Mouse (Mus musculus): Measurements from ENCODE around the gene Dusp27. TPM values are rescaled to one million over a fixed set of nuclear protein-coding genes. Genes with fewer than 3 reads are reported as not detected.

Gene Dusp27
- polyA plus RNA-seq, 1 experiment from 2014 or later: 1.3 TPM

DNA sequence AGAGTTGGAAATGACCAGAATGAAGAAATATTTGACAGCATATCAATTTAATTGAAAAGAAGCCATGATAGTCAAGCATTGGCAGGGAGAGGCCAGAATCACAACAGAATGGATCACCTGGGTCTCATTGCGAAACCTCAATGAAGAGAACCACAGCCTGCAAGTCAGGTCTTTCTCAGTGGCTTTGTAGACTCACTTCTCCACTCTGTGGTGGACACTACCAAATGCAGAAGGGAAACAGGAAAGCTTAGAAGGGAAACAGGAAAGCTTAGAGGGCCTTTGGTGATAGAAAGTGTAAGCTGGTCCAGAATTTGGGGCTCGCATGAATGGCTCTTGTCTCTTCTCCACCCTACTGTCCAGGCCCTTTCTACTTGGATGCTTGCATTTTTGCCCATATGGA, 29.6 kb downstream of the Dusp27 start:
- Histone ChIP-seq H3K36me3 (ENCODE audit: control insufficient read depth, insufficient read depth, low read length) (no peaks in the 10 kb centered on the region), H3K9me3 (replicated peaks; ENCODE audit: control insufficient read depth, low read length, poor library complexity, severe bottlenecking) (no peaks in the 10 kb centered on the region), H3K4me1 (ENCODE audit: control insufficient read depth, insufficient read depth, low read length) (0 out of 2 replicates have a peak, but pooled peaks cover 2% of the 10 kb centered on the region), H3K27me3 (ENCODE audit: control insufficient read depth, insufficient read depth, low read depth, low read length) (no peaks in the 10 kb centered on the region), H3K4me2 (ENCODE audit: low read length) (no peak overlapping the region), H3K27ac (ENCODE audit: low read length) (no peak overlapping the region), H3K9ac (ENCODE audit: low read depth, low read length) (no peak overlapping the region), H3K4me3 (ENCODE audit: low read depth, low read length) (no peak overlapping the region)
- WGBS: 100% methylated on average over 2 of the region's 2 CpGs
- ATAC-seq: no peak

DNA sequence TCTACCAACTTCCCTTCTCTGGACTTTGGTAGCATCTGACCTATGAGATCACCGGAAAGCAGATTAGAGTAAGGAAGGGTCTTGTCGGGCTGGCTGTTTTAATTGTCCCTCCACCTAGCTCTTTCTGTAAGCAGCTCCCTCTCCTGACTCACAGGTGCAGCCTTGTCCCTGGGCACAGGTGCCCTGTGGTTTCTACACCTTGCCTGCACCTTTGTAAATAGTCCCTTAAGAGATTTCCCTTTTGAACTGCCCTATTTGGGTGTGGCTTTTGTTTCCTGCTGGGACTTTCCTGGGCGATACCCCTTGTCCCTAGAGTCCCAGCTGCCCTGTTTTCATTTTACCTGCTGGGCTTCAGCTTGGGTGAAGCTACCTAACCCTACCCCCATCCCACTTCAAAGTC, 33.3 kb downstream of the Dusp27 start:
- Histone ChIP-seq H3K36me3 (ENCODE audit: control insufficient read depth, insufficient read depth, low read length) (no peaks in the 10 kb centered on the region), H3K4me2 (ENCODE audit: low read length) (no peak overlapping the region), H3K9ac (ENCODE audit: low read depth, low read length) (no peak overlapping the region), H3K27me3 (ENCODE audit: control insufficient read depth, insufficient read depth, low read depth, low read length) (no peaks in the 10 kb centered on the region), H3K27ac (ENCODE audit: low read length) (no peak overlapping the region), H3K9me3 (replicated peaks; ENCODE audit: control insufficient read depth, low read length, poor library complexity, severe bottlenecking) (no peaks in the 10 kb centered on the region), H3K4me3 (ENCODE audit: low read depth, low read length) (no peak overlapping the region), H3K4me1 (ENCODE audit: control insufficient read depth, insufficient read depth, low read length) (no peaks in the 10 kb centered on the region)
- WGBS: 91% methylated on average over 3 of the region's 3 CpGs
- ATAC-seq: no peak

DNA sequence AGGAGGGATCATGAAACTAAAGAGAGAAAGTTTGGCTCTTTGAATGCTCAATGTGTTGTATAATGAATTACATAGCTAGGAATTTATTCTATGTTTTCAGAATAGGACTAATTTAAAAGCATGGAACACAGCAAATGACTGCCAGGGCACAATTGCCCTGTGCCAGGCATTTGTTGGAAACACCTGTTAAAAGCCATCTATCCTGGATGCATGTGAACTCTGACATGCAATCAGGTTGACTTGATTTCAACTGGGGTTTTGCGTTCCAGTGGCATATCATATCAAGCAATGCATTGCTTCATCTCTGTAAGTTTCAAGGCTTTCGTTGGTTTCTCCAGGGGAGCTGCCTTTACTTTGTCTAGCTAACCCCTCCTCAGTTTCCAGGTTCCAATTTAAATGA, 37.4 kb downstream of the Dusp27 start:
- Histone ChIP-seq H3K9ac (ENCODE audit: low read depth, low read length) (no peak overlapping the region), H3K36me3 (ENCODE audit: control insufficient read depth, insufficient read depth, low read length) (no peaks in the 10 kb centered on the region), H3K4me1 (ENCODE audit: control insufficient read depth, insufficient read depth, low read length) (peaks cover 4% of the 10 kb centered on the region; the same call in 1 of the 2 replicates), H3K4me3 (ENCODE audit: low read depth, low read length) (no peak overlapping the region), H3K27ac (ENCODE audit: low read length) (no peak overlapping the region), H3K27me3 (ENCODE audit: control insufficient read depth, insufficient read depth, low read depth, low read length) (no peaks in the 10 kb centered on the region), H3K4me2 (ENCODE audit: low read length) (no peak overlapping the region), H3K9me3 (replicated peaks; ENCODE audit: control insufficient read depth, low read length, poor library complexity, severe bottlenecking) (no peaks in the 10 kb centered on the region)
- WGBS: 89% methylated on average over 2 of the region's 2 CpGs
- no peak for ATAC-seq

DNA sequence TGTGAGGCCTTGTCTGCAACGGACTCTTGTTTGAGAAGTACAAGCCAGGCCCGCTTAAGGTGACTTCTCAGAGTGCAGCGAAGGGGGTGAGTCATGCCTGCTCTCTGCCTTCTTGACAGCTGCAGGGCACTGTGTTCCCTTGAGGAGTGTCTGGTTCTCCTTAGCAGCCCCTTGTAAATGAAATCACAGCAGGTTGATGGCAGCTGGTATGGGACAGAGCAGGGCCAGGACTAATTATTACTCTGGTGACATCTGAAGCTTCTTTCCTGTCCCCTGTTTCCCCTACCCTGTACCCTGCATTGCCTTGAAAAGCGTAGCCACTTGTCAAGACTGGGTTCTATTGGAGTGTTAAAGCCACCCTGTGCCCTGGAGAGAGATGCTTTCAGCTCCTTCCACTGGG, 38.0 kb downstream of the Dusp27 start:
- 45% methylated on average over 4 of the region's 4 CpGs for WGBS
- Histone ChIP-seq H3K4me3 (ENCODE audit: low read depth, low read length) (no peak overlapping the region), H3K4me2 (ENCODE audit: low read length) (no peak overlapping the region), H3K4me1 (ENCODE audit: control insufficient read depth, insufficient read depth, low read length) (peaks cover 4% of the 10 kb centered on the region; the same call in 1 of the 2 replicates), H3K27me3 (ENCODE audit: control insufficient read depth, insufficient read depth, low read depth, low read length) (no peaks in the 10 kb centered on the region), H3K27ac (ENCODE audit: low read length) (no peak overlapping the region), H3K36me3 (ENCODE audit: control insufficient read depth, insufficient read depth, low read length) (no peaks in the 10 kb centered on the region), H3K9me3 (replicated peaks; ENCODE audit: control insufficient read depth, low read length, poor library complexity, severe bottlenecking) (no peaks in the 10 kb centered on the region), H3K9ac (ENCODE audit: low read depth, low read length) (no peak overlapping the region)
- 0 out of 2 replicates have a peak, but pooled peaks have one; percentile 58 for ATAC-seq

DNA sequence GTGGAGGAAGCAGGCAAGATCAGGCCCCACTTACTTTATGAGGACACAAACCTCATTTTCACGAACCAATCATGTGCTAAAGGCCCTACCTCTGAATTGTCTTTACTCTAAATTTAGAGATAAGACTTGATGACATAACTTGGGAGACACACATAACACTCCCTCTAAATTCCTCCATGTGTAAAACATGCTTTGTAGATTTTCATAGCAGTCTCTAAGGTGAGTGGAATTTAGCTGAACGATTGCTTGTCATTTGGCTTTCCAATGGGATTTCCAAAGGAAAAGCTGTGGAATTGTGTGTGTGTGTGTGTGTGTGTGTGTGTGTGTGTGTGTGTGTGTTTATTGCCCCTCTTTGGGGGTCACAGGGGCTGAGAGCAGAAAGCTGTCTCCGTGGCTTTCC, 38.4 kb downstream of the Dusp27 start:
- Histone ChIP-seq H3K36me3 (ENCODE audit: control insufficient read depth, insufficient read depth, low read length) (no peaks in the 10 kb centered on the region), H3K27ac (ENCODE audit: low read length) (no peak overlapping the region), H3K27me3 (ENCODE audit: control insufficient read depth, insufficient read depth, low read depth, low read length) (no peaks in the 10 kb centered on the region), H3K4me2 (ENCODE audit: low read length) (no peak overlapping the region), H3K9ac (ENCODE audit: low read depth, low read length) (no peak overlapping the region), H3K4me1 (ENCODE audit: control insufficient read depth, insufficient read depth, low read length) (peaks cover 4% of the 10 kb centered on the region; the same call in 1 of the 2 replicates), H3K4me3 (ENCODE audit: low read depth, low read length) (no peak overlapping the region), H3K9me3 (replicated peaks; ENCODE audit: control insufficient read depth, low read length, poor library complexity, severe bottlenecking) (no peaks in the 10 kb centered on the region)
- no peak for ATAC-seq
- 74% methylated on average over 3 of the region's 3 CpGs for whole genome bisulfite sequencing

DNA sequence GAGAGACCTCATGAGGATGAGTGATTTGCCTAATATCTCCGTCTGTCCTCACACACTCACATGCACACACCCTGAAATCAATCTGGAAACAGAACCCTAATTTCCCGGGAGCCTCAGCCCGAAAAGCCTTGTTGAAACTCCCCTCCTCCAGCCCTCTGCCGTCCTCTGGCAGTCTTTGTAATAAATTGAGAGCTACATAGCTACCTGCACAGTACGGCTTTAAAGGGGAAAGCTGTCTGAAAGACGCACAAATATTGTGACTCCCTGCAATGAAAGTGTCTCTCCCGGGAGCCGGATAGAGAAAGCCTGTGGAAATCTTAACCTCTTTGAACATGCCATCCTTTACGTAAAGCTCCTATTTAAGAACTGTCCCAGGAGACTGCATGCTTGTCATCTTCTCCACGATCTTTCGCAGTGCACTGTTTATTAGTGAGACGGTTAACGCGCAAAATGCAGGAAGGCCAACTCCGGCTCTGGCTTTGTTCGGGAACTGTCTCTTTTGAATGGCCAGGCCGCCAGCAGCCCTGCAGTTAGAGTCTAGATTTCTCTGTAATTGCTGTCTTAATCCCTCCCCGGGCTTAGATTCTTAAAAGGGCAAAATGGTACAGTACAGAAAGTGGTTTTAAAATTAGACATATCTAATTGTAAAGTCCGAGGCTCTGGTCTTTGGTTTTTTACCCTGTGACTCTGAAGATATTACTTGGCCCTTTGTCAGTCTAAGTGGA, 39.1 kb downstream of the Dusp27 start:
- H3K4me1 ChIP-seq (ENCODE audit: control insufficient read depth, insufficient read depth, low read length): peaks cover 4% of the 10 kb centered on the region; the same call in 1 of the 2 replicates
- H3K27ac ChIP-seq (ENCODE audit: low read length): peak overlapping the region; percentile 50; the same call in 1 of the 2 replicates
- ATAC-seq: peak; percentile 68
- no peaks in the 10 kb centered on the region for H3K9me3 ChIP-seq (replicated peaks; ENCODE audit: control insufficient read depth, low read length, poor library complexity, severe bottlenecking)
- no peaks in the 10 kb centered on the region for H3K36me3 ChIP-seq (ENCODE audit: control insufficient read depth, insufficient read depth, low read length)
- WGBS: 20% methylated on average over 19 of the region's 19 CpGs
- H3K4me3 ChIP-seq (ENCODE audit: low read depth, low read length): no peak overlapping the region
- no peak overlapping the region for H3K9ac ChIP-seq (ENCODE audit: low read depth, low read length)
- H3K27me3 ChIP-seq (ENCODE audit: control insufficient read depth, insufficient read depth, low read depth, low read length): no peaks in the 10 kb centered on the region
- H3K4me2 ChIP-seq (ENCODE audit: low read length): peak overlapping the region; percentile 34

DNA sequence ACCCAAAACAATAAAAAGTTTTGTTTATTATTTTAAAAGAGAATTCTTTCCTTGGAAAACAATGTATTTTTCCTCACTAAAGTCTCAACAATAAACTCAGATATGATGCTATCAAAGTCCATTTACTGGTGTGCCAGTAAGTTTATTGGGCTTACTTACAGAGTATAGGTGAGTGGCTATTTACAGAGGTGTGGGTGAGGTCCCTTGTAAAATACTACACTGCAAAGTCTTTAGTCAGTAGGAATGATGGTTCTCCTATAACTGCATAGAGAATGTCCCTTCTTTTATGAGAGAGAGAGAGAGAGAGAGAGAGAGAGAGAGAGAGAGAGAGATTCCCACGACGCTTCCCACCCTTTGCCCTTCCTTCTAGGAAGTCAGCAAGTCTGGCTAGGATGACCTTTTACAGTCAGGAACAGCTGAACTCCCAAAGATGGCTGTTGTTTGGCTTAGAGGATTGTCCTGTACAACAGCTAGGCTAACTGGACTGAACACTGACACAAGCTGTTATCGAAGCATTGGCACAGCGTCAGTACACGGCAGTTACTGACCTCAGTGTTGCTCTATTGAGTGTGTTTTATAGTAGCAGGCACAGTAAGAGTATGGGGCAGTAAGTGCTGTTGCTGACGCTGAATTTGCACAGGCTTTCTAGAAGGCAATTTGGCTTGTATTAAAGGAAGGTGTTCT, 50.5 kb downstream of the Dusp27 start:
- Histone ChIP-seq H3K9ac (ENCODE audit: low read depth, low read length) (no peak overlapping the region), H3K4me2 (ENCODE audit: low read length) (no peak overlapping the region), H3K9me3 (replicated peaks; ENCODE audit: control insufficient read depth, low read length, poor library complexity, severe bottlenecking) (no peaks in the 10 kb centered on the region), H3K4me1 (ENCODE audit: control insufficient read depth, insufficient read depth, low read length) (no peaks in the 10 kb centered on the region), H3K4me3 (ENCODE audit: low read depth, low read length) (no peak overlapping the region), H3K27me3 (ENCODE audit: control insufficient read depth, insufficient read depth, low read depth, low read length) (no peaks in the 10 kb centered on the region), H3K27ac (ENCODE audit: low read length) (no peak overlapping the region), H3K36me3 (ENCODE audit: control insufficient read depth, insufficient read depth, low read length) (no peaks in the 10 kb centered on the region)
- no peak for ATAC-seq
- WGBS: 77% methylated on average over 6 of the region's 6 CpGs

DNA sequence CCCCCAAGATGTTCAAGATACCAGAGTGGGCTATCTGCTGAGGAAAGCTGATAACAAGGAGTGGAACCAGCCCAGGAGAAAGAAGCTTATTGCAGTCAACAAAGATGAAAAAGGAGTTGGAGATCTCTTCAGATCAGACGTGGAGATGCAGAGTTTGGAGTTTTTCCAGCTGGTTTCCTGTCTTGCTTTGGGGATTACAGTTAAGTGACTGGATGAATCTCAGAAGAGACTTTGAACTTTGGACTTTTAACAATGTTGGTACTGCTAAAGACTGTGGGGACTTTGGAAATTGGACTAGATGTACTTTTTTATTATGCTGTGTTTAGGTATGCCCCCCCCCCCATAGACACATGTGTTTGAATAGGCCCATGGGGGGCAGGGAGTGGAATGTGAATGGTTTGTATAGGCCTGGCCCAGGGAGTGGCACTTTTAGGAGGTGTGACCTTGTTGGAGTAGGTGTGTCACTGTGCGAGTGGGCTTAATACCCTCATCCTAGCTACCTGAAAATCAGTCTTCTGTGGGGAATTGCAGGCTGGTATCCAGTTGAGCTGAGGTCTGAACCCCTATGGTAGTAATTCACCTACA, 59.8 kb downstream of the Dusp27 start:
- H3K4me3 ChIP-seq (ENCODE audit: low read depth, low read length): no peak overlapping the region
- 81% methylated on average over 2 of the region's 2 CpGs for WGBS
- ATAC-seq: no peak
- H3K36me3 ChIP-seq (ENCODE audit: control insufficient read depth, insufficient read depth, low read length): no peaks in the 10 kb centered on the region
- peaks cover 2% of the 10 kb centered on the region; the same call in 1 of the 2 replicates for H3K4me1 ChIP-seq (ENCODE audit: control insufficient read depth, insufficient read depth, low read length)
- H3K27ac ChIP-seq (ENCODE audit: low read length): no peak overlapping the region
- no peaks in the 10 kb centered on the region for H3K27me3 ChIP-seq (ENCODE audit: control insufficient read depth, insufficient read depth, low read depth, low read length)
- H3K9ac ChIP-seq (ENCODE audit: low read depth, low read length): no peak overlapping the region
- H3K9me3 ChIP-seq (replicated peaks; ENCODE audit: control insufficient read depth, low read length, poor library complexity, severe bottlenecking): no peaks in the 10 kb centered on the region
- no peak overlapping the region for H3K4me2 ChIP-seq (ENCODE audit: low read length)

DNA sequence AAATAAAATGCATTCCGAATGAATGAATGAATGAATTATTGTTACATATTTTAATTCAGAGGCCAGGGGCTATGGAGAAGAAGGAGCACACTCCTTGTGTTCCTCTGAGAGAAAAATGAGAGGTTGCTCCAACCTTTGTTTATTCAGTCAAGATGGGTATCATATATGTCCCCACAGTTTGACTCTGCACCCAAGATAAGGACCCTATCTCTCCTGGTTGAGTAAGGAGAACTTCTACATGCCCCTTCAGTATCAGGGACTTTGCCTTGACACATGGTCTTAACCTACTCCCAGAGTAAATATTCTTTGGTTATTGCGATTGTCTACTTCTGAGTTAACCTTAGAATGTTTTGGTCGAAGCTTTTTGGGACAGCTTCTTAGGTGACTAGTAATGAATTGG, 63.9 kb downstream of the Dusp27 start:
- H3K9me3 ChIP-seq (replicated peaks; ENCODE audit: control insufficient read depth, low read length, poor library complexity, severe bottlenecking): no peaks in the 10 kb centered on the region
- H3K4me3 ChIP-seq (ENCODE audit: low read depth, low read length): no peak overlapping the region
- H3K4me2 ChIP-seq (ENCODE audit: low read length): no peak overlapping the region
- H3K4me1 ChIP-seq (ENCODE audit: control insufficient read depth, insufficient read depth, low read length): peaks cover 2% of the 10 kb centered on the region; the same call in 1 of the 2 replicates
- H3K9ac ChIP-seq (ENCODE audit: low read depth, low read length): no peak overlapping the region
- ATAC-seq: no peak
- no peaks in the 10 kb centered on the region for H3K27me3 ChIP-seq (ENCODE audit: control insufficient read depth, insufficient read depth, low read depth, low read length)
- WGBS: 92% methylated on average over 3 of the region's 3 CpGs
- no peaks in the 10 kb centered on the region for H3K36me3 ChIP-seq (ENCODE audit: control insufficient read depth, insufficient read depth, low read length)
- H3K27ac ChIP-seq (ENCODE audit: low read length): no peak overlapping the region

Data from midbrain, embryonic 16.5 days (tissue).